In genomic region chr14:26488329-26489020, GRCm38 (mm10) we compare ENCODE assay signal across 9 mouse cellular contexts. TPM values are rescaled to one million over a fixed set of nuclear protein-coding genes. Genes with fewer than 3 reads are reported as not detected.
DNase-seq lines count a peak whose midpoint lies in the region; ATAC-seq and TF ChIP-seq lines count a peak whose summit lies in the region.
"Had no signal": no experiment of that assay in that cellular context is flagged by ENCODE, and none has a peak within 500 bp of the region (broad histone marks: within the 10 kb centered on the region; RNA-seq: fewer than 3 reads in every experiment).

No protein-coding gene starts in this region.

- ATAC-seq in kidney, embryonic 15.5 days (replicated peaks; ENCODE audit: low FRiP score): peak; percentile 52; the same call in 1 of the 2 replicates
- no peak for ATAC-seq in embryonic facial prominence, embryonic 12.5 days (ENCODE audit: insufficient number of reproducible peaks, insufficient read depth, low FRiP score, low TSS enrichment)
- 0 out of 2 replicates have a peak, but pooled peaks have one; percentile 45 for ATAC-seq in midbrain, embryonic 13.5 days
- ATAC-seq in megakaryocyte progenitor cell, adult 5-6 weeks (replicated peaks; ENCODE audit: poor library complexity): no peak
- ATAC-seq: Patski had no signal

- 67% methylated on average over 9 of the region's 9 CpGs for WGBS in kidney, embryonic 15.5 days
- 65% methylated on average over 9 of the region's 9 CpGs for WGBS in embryonic facial prominence, embryonic 12.5 days
- WGBS in midbrain, embryonic 13.5 days: 52% methylated on average over 9 of the region's 9 CpGs

- no peaks in the 10 kb centered on the region for H3K9me3 ChIP-seq in kidney, embryonic 15.5 days (replicated peaks)
- no peaks in the 10 kb centered on the region for H3K9me3 ChIP-seq in embryonic facial prominence, embryonic 12.5 days
- no peaks in the 10 kb centered on the region for H3K9me3 ChIP-seq in midbrain, embryonic 13.5 days
- H3K9me3 ChIP-seq: liver, embryonic 13.5 days had no signal

- no peak for DNase-seq in kidney, adult 8-10 months
- peak; percentile 32 for DNase-seq in brain, embryonic 14.5 days (ENCODE audit: low read depth)
- no peak for DNase-seq in yolk sac, embryonic 10.5 days (ENCODE audit: low spot score)
- DNase-seq: liver, embryonic 13.5 days had no signal

- no peak for TF ChIP-seq CTCF in brain, embryonic 14.5 days (IDR thresholded peaks at IDR 0.05; ENCODE audit: borderline replicate concordance, extremely low read depth, insufficient read depth, insufficient read length)

- H3K4me3 ChIP-seq in kidney, embryonic 15.5 days (replicated peaks): no peak overlapping the region
- H3K4me3 ChIP-seq in embryonic facial prominence, embryonic 12.5 days: no peak overlapping the region
- no peak overlapping the region for H3K4me3 ChIP-seq in midbrain, embryonic 13.5 days (replicated peaks)
- H3K4me3 ChIP-seq: liver, embryonic 13.5 days had no signal

- H3K27me3 ChIP-seq in kidney, embryonic 15.5 days: no peaks in the 10 kb centered on the region
- no peaks in the 10 kb centered on the region for H3K27me3 ChIP-seq in embryonic facial prominence, embryonic 12.5 days
- no peaks in the 10 kb centered on the region for H3K27me3 ChIP-seq in midbrain, embryonic 13.5 days
- H3K27me3 ChIP-seq: liver, embryonic 13.5 days; Patski had no signal

- H3K4me2 ChIP-seq in kidney, embryonic 15.5 days: no peak overlapping the region
- H3K4me2 ChIP-seq in embryonic facial prominence, embryonic 12.5 days (replicated peaks): no peak overlapping the region
- H3K4me2 ChIP-seq in midbrain, embryonic 13.5 days (replicated peaks): no peak overlapping the region
- H3K4me2 ChIP-seq: liver, embryonic 13.5 days had no signal

- H3K4me1 ChIP-seq in kidney, embryonic 15.5 days: 0 out of 2 replicates have a peak, but pooled peaks cover 9% of the 10 kb centered on the region
- H3K4me1 ChIP-seq in embryonic facial prominence, embryonic 12.5 days: peaks cover 13% of the 10 kb centered on the region
- H3K4me1 ChIP-seq in midbrain, embryonic 13.5 days (replicated peaks): peaks cover 11% of the 10 kb centered on the region

- H3K27ac ChIP-seq in kidney, embryonic 15.5 days: no peak overlapping the region
- H3K27ac ChIP-seq in embryonic facial prominence, embryonic 12.5 days: peak overlapping the region; percentile 50; the same call in 1 of the 2 replicates
- H3K27ac ChIP-seq in midbrain, embryonic 13.5 days: no peak overlapping the region
- H3K27ac ChIP-seq: liver, embryonic 13.5 days had no signal

- no peaks in the 10 kb centered on the region for H3K36me3 ChIP-seq in kidney, embryonic 15.5 days
- no peaks in the 10 kb centered on the region for H3K36me3 ChIP-seq in embryonic facial prominence, embryonic 12.5 days
- no peaks in the 10 kb centered on the region for H3K36me3 ChIP-seq in midbrain, embryonic 13.5 days
- H3K36me3 ChIP-seq: liver, embryonic 13.5 days had no signal

- H3K9ac ChIP-seq in kidney, embryonic 15.5 days: no peak overlapping the region
- H3K9ac ChIP-seq in embryonic facial prominence, embryonic 12.5 days: no peak overlapping the region
- no peak overlapping the region for H3K9ac ChIP-seq in midbrain, embryonic 13.5 days (replicated peaks)
- H3K9ac ChIP-seq: liver, embryonic 13.5 days had no signal

- TF ChIP-seq POLR2A in brain, embryonic 14.5 days (IDR thresholded peaks at IDR 0.05; ENCODE audit: borderline replicate concordance, extremely low read depth, insufficient read depth, insufficient read length, poor library complexity, severe bottlenecking): no peak

RNA-seq across cellular contexts. Expression of gene Slmap, which starts 46.3 kb away (rescaled TPM):
- polyA plus RNA-seq in kidney, embryonic 15.5 days (2015; fragmentation: Nextera tagmentation; extraction: Ambion mirVana): 19.5 and 19.6 TPM in 2 replicates
- polyA plus RNA-seq in brain, embryonic 14.5 days (2012; rRNA removed): 20.5 and 24.5 TPM in 2 replicates
- 23.4 and 26.9 TPM in 2 replicates for polyA plus RNA-seq in embryonic facial prominence, embryonic 12.5 days (2016; fragmentation: Nextera tagmentation; extraction: Ambion mirVana)
- 12.5 and 14.6 TPM in 2 replicates for polyA plus RNA-seq in midbrain, embryonic 13.5 days (2015; fragmentation: Nextera tagmentation; extraction: Ambion mirVana)
- total RNA-seq in megakaryocyte progenitor cell, adult 5-6 weeks (2015): 82.4 and 91.7 TPM in 2 replicates
- 56.8 and 78.7 TPM in 2 replicates for total RNA-seq in megakaryocyte progenitor cell, adult 5-6 weeks (2017)

Comparison
In these comparisons a context has a peak if more than half of its experiments do, and no peak if none do; other contexts are left out.
1. ATAC-seq: peak in kidney, embryonic 15.5 days (single experiment) and midbrain, embryonic 13.5 days (single experiment); none in embryonic facial prominence, embryonic 12.5 days (single experiment) and megakaryocyte progenitor cell, adult 5-6 weeks (single experiment).